Mouse (Mus musculus) cerebellum, adult 8-10 months (tissue): ENCODE measurements around the gene Gm42420.

Experiments
- DNase-seq: peaks from one replicate; pipeline ENCODE4 v3.0.0; 2022

The Gm42420 gene

GRCm38 (mm10) chr6:39573791-39574554 is 11.6 kb upstream of the Gm42420 start, which contains the start of gene Adck2:
Gene Adck2, plus strand, starts transcription at chr6:39573873.
- DNase-seq, result peak; percentile 79

DNA sequence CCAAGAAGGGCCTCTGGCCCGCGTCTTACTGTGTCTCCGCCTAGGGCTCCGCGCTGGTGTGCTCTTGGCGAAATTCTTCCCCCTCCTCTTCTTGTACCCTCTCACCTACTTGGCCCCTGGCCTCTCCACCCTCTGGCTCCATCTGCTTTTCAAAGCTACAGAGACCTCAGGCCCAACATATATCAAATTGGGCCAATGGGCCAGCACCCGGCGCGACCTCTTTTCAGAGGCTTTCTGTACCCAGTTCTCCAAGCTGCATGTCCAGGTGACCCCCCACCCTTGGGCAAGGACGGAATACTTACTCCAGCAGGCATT is 11.0 kb upstream of the Gm42420 start:
- DNase-seq, result peak; percentile 38

GRCm38 (mm10) chr6:39574951-39575350 is 10.6 kb upstream of the Gm42420 start:
- no peak for DNase-seq

DNA sequence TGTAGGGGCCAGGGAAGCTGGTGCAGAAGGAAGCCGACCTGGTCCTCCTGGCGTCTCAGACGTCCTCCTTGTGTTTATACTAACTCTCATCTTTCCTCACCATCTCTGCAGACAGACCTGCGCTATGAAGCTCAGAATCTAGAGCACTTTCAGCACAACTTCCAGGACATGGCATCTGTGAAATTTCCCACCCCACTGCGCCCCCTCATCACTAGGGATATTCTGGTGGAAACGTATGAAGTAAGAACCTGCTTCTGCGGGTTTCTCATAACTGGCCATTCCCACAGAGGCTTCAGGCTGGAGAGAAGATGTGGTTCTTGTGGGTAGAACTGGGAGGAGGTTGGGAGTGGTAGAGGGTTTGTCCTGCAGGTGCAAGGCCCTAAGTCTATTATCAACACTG is 6.0 kb upstream of the Gm42420 start:
- no peak for DNase-seq

DNA sequence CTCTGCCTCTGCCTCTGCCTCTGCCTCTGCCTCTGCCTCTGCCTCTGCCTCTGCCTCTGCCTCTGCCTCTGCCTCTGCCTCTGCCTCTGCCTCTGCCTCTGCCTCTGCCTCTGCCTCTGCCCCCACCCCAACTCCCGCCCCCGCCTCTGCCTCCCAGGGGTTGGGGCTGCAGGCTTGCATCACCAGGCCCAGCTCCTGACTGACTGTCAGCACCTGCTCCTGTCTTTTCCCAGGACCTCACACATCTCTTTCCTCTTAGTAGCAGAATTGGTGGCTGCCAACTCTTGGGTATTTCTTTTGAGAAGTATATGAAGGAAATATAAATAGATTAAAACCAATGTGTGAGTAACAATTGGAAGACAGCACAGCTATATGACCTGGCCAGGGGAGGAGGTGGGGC is 5.0 kb upstream of the Gm42420 start:
- no peak for DNase-seq

- DNase-seq, result no peak
Measured at GRCm38 (mm10) chr6:39581087-39581784, 4.3 kb upstream of the Gm42420 start.

- no peak for DNase-seq
Measured at GRCm38 (mm10) chr6:39591481-39591880, 5.9 kb downstream of the Gm42420 start.

- DNase-seq, result peak; percentile 96
Measured at GRCm38 (mm10) chr6:39592401-39593214, 7.1 kb downstream of the Gm42420 start, which contains the start of gene Ndufb2. Gene Ndufb2, plus strand, starts transcription at chr6:39592574.

DNA sequence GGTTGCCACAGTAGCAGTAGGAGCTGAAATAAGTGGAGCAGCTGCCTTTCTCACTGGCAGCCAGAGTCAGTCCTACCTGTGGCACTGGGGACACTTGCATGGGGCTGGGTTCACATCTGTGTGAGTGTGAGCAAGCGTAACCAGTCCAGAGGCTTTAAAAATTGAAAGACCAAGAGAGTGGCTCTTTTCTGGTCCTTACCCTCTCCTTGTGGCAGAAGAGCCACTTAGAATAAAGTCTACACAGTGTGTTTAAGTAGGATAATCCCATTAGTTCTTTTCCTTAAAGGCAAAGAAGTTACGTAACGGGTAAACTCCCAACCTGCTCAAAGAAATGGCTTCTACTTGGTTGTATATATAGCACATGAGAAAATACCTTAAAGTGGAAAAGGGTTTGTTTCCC is 15.3 kb downstream of the Gm42420 start:
- no peak for DNase-seq

DNA sequence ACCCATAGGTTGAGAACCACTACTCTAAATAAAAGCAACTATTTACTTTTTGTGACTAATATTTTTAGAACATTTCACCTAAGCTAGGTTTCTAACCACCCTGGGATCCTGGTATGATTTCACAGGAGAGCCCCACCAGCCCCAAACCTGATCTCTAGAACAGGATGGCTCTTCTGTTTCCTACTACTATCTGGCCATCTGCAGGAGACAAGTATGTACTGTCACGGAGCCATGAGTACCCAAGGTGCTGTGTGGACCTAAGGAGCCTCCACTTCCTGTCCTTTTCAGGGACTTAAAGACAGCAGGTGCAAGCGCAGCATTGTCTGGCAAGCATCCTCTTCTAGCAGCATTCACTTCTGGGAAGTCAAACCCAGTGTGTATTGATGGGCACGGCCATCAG is 16.3 kb downstream of the Gm42420 start:
- no peak for DNase-seq

DNA sequence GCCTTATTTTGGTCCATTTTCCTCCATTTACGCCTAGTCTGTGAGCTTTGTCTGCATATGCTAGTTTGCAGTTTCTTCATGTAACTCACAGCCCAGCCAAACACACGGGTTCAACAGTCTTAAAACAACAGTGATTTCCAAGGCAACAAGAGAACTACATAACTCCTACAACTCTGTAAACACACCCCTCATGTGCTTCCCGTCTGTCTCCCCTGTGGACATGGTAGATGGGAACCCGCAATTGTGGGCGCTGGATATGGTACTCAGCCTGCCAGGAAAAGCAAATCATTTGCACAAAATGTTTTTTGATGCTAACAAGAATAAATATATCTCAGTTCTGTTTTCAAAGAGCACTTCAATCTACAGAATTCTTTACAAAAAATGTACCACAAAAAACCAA is 19.0 kb downstream of the Gm42420 start:
- DNase-seq, result no peak

- DNase-seq, result no peak
Measured at GRCm38 (mm10) chr6:39606056-39606455, 20.5 kb downstream of the Gm42420 start.

GRCm38 (mm10) chr6:39606862-39607261 is 21.3 kb downstream of the Gm42420 start:
- DNase-seq, result no peak

DNA sequence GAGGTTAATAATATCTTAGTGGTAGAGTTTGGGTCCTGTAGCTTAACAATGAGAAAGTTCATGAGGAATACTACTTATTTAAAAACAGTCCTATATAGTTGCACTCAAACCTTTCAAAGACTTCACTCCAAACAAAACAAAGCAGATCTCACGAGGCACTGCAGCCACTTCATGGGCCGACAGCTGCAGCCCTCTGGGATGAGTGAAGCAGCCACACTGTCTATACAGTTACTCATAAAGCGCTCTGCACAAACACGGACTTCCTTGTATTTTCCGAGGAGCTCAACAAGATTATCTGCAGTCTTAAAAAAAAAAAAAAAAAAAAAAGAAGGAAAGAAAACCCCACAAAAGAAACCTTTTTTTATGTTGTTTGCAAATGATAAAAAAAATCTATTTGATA is 21.8 kb downstream of the Gm42420 start:
- no peak for DNase-seq

- no peak for DNase-seq
Measured at GRCm38 (mm10) chr6:39610207-39610606, 24.7 kb downstream of the Gm42420 start.

GRCm38 (mm10) chr6:39611296-39611695 is 25.7 kb downstream of the Gm42420 start:
- no peak for DNase-seq
